ENCODE assay signal across 27 mouse cellular contexts in the genomic region with DNA sequence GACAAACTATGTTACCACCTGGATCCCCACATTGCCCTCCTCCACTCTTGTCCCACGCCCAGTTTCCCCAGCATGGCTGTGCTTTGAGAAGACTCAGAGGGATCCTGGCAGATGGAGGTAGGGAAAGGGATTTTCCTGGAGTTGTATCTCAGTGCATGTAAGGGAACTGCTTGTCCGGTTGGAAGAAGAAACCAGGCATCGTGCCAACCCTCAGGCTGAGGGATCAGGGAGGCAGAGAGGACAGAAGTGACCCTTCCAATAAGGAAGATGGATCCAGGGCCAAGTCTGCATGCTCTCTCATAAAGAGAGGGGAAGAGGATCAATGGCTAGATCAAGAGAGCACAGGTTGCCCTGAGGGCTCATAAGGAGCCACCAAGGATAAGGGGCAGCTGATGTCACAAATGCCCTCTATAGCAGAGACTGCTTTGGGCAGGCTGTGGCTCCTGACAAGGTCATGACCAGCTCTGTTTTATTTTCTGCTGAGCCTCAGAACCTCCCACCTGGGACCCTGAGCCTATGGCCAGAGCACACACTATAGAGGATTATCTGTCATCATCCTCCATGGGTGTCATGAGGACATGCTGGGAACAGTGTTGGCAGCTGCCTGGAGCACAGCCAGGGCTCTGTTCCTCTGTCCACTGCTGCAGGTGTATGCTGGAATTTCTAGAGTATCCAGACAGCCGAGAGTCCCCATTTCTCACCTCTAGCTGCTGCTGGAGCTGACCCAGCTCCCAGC.
DNase-seq lines count a peak whose midpoint lies in the region; ATAC-seq and TF ChIP-seq lines count a peak whose summit lies in the region.
"Had no signal": no experiment of that assay in that cellular context is flagged by ENCODE, and none has a peak within 500 bp of the region (broad histone marks: within the 10 kb centered on the region; RNA-seq: fewer than 3 reads in every experiment).

No protein-coding gene starts in this region.

- intact Hi-C loops in heart, postnatal 36 days (cut with DNase I) = no loop called here

- peaks cover 80% of the 10 kb centered on the region for H3K36me3 ChIP-seq in heart, embryonic 14.5 days (ENCODE audit: control insufficient read depth, insufficient read depth, low read length)
- H3K36me3 ChIP-seq in midbrain, embryonic 11.5 days (ENCODE audit: control insufficient read depth, insufficient read depth, low read length) = no peaks in the 10 kb centered on the region
- H3K36me3 ChIP-seq in midbrain, postnatal 0 days (ENCODE audit: insufficient read depth, low read length) = no peaks in the 10 kb centered on the region
- H3K36me3 ChIP-seq: embryonic facial prominence, embryonic 13.5 days; forebrain, embryonic 10.5 days; G1E; limb, embryonic 10.5 days; limb, embryonic 15.5 days; liver, embryonic 13.5 days; midbrain, embryonic 15.5 days had no signal

- TF ChIP-seq CTCF in midbrain, postnatal 0 days (IDR thresholded peaks at IDR 0.05) = no peak

- ATAC-seq in heart, embryonic 14.5 days (ENCODE audit: insufficient number of reproducible peaks, insufficient read depth, low FRiP score, low read depth) = peak; percentile 80
- ATAC-seq in midbrain, embryonic 11.5 days (ENCODE audit: low FRiP score) = no peak
- ATAC-seq in midbrain, postnatal 0 days (ENCODE audit: low FRiP score) = no peak
- ATAC-seq: forebrain, embryonic 16.5 days; lung, postnatal 0 days; midbrain, embryonic 15.5 days had no signal

- H3K27ac ChIP-seq in heart, embryonic 14.5 days (replicated peaks in 1 of 2; ENCODE audit: control insufficient read depth in 1 of 2, insufficient read depth in 1 of 2, low read depth in 2 of 2, low read length in 2 of 2) = peak overlapping the region; percentile 69 to 73
- no peak overlapping the region for H3K27ac ChIP-seq in midbrain, embryonic 11.5 days (ENCODE audit: low read depth, low read length)
- no peak overlapping the region for H3K27ac ChIP-seq in midbrain, postnatal 0 days (ENCODE audit: low read depth, low read length)
- H3K27ac ChIP-seq: embryonic facial prominence, embryonic 13.5 days; forebrain, embryonic 10.5 days; hindbrain, embryonic 14.5 days; limb, embryonic 10.5 days; limb, embryonic 15.5 days; liver, embryonic 13.5 days; midbrain, embryonic 15.5 days; stomach, postnatal 0 days had no signal

- H3K9me3 ChIP-seq in heart, embryonic 14.5 days (ENCODE audit: control insufficient read depth, low read length) = no peaks in the 10 kb centered on the region
- H3K9me3 ChIP-seq in midbrain, embryonic 11.5 days (ENCODE audit: control insufficient read depth, low read length) = no peaks in the 10 kb centered on the region
- H3K9me3 ChIP-seq in midbrain, postnatal 0 days (ENCODE audit: low read length) = no peaks in the 10 kb centered on the region
- H3K9me3 ChIP-seq: embryonic facial prominence, embryonic 13.5 days; forebrain, embryonic 10.5 days; limb, embryonic 10.5 days; limb, embryonic 15.5 days; midbrain, embryonic 15.5 days had no signal

- DNase-seq in cerebellum, postnatal 14 days = peak; percentile 40 to 51
- no peak for DNase-seq in cerebellum, adult 11 months
- DNase-seq in heart, postnatal 36 days = no peak
- peak; percentile 60 for DNase-seq in midbrain, embryonic 11.5 days (ENCODE audit: low spot score, missing footprints)
- DNase-seq in midbrain, postnatal 0 days (ENCODE audit: low spot score) = no peak
- DNase-seq in heart, postnatal 4 days = peak; percentile 38
- DNase-seq: adrenal gland, adult 8-10 months; cerebellum, adult 8-10 months; gastrocnemius, adult 2 months; gastrocnemius, postnatal 36 days; kidney, adult 18-20 months; kidney, postnatal 4 days; liver, embryonic 13.5 days; lung, adult 18-20 months; right cerebral cortex, postnatal 4 days; thymus, postnatal 4 days had no signal

- no peak overlapping the region for H3K4me2 ChIP-seq in heart, embryonic 14.5 days (ENCODE audit: low read length)
- no peak overlapping the region for H3K4me2 ChIP-seq in midbrain, embryonic 11.5 days
- H3K4me2 ChIP-seq in midbrain, postnatal 0 days (ENCODE audit: low read depth, low read length, poor library complexity, severe bottlenecking) = no peak overlapping the region
- H3K4me2 ChIP-seq: embryonic facial prominence, embryonic 13.5 days; hindbrain, embryonic 14.5 days; limb, embryonic 15.5 days; liver, embryonic 13.5 days; midbrain, embryonic 15.5 days had no signal

- no peaks in the 10 kb centered on the region for H3K27me3 ChIP-seq in heart, embryonic 14.5 days (ENCODE audit: control insufficient read depth, insufficient read depth, low read length)
- H3K27me3 ChIP-seq in midbrain, embryonic 11.5 days (ENCODE audit: control insufficient read depth, insufficient read depth, low read length) = no peaks in the 10 kb centered on the region
- no peaks in the 10 kb centered on the region for H3K27me3 ChIP-seq in midbrain, postnatal 0 days (ENCODE audit: insufficient read depth, low read length)
- H3K27me3 ChIP-seq: limb, embryonic 15.5 days; liver, embryonic 13.5 days had no signal

- no peak overlapping the region for H3K4me3 ChIP-seq in heart, embryonic 14.5 days (ENCODE audit: control insufficient read depth in 1 of 2, insufficient read depth in 1 of 2, low read depth in 1 of 2, low read length in 2 of 2)
- no peak overlapping the region for H3K4me3 ChIP-seq in midbrain, embryonic 11.5 days (ENCODE audit: low read depth, low read length)
- H3K4me3 ChIP-seq in midbrain, postnatal 0 days (ENCODE audit: low read depth, low read length) = no peak overlapping the region
- H3K4me3 ChIP-seq: embryonic facial prominence, embryonic 13.5 days; forebrain, embryonic 10.5 days; gastrocnemius, adult 2 months; limb, embryonic 10.5 days; limb, embryonic 15.5 days; liver, embryonic 13.5 days; midbrain, embryonic 15.5 days had no signal

- no peak overlapping the region for H3K9ac ChIP-seq in heart, embryonic 14.5 days (ENCODE audit: low read length)
- no peak overlapping the region for H3K9ac ChIP-seq in midbrain, embryonic 11.5 days (ENCODE audit: low read length)
- H3K9ac ChIP-seq in midbrain, postnatal 0 days (replicated peaks; ENCODE audit: low read length, poor library complexity, severe bottlenecking) = no peak overlapping the region
- H3K9ac ChIP-seq: embryonic facial prominence, embryonic 13.5 days; hindbrain, embryonic 14.5 days; limb, embryonic 15.5 days; liver, embryonic 13.5 days; midbrain, embryonic 15.5 days had no signal

- peaks cover 13 to 22% of the 10 kb centered on the region in 2 experiments for H3K4me1 ChIP-seq in heart, embryonic 14.5 days (ENCODE audit: control insufficient read depth in 2 of 2, insufficient read depth in 2 of 2, low read length in 2 of 2)
- H3K4me1 ChIP-seq in midbrain, embryonic 11.5 days (ENCODE audit: control insufficient read depth, insufficient read depth, low read length) = peaks cover under 1% of the 10 kb centered on the region; the same call in 1 of the 2 replicates
- no peaks in the 10 kb centered on the region for H3K4me1 ChIP-seq in midbrain, postnatal 0 days (ENCODE audit: insufficient read depth, low read length)
- H3K4me1 ChIP-seq: embryonic facial prominence, embryonic 13.5 days; limb, embryonic 10.5 days; limb, embryonic 15.5 days; liver, embryonic 13.5 days; midbrain, embryonic 15.5 days had no signal

- WGBS in heart, embryonic 14.5 days = 29% methylated on average over 4 of the region's 4 CpGs
- WGBS in midbrain, embryonic 11.5 days = 83% methylated on average over 4 of the region's 4 CpGs
- 66% methylated on average over 4 of the region's 4 CpGs for WGBS in midbrain, postnatal 0 days

Comparison
In these comparisons a context has a peak if more than half of its experiments do, and no peak if none do; other contexts are left out.
1. DNase-seq: peak in cerebellum, postnatal 14 days (2 of 2), midbrain, embryonic 11.5 days (single experiment) and heart, postnatal 4 days (single experiment); none in cerebellum, adult 11 months (single experiment), heart, postnatal 36 days (0 of 2) and midbrain, postnatal 0 days (single experiment).
2. H3K27ac ChIP-seq: peak in heart, embryonic 14.5 days (2 of 2); none in midbrain, embryonic 11.5 days (single experiment) and midbrain, postnatal 0 days (single experiment).